Mouse (Mus musculus) neural tube, embryonic 11.5 days (tissue): Measurements from ENCODE around the gene Anxa2. TPM values are rescaled to one million over a fixed set of nuclear protein-coding genes. Genes with fewer than 3 reads are reported as not detected.

Experiments
- ATAC-seq: fragments of 200-750 bp; cut with Nextera tagmentation; 2 replicates; pipeline ENCODE4 v1.8.0; 2017; ENCODE audit warnings: moderate number of reproducible peaks, mild to moderate bottlenecking, moderate TSS enrichment, moderate library complexity; ENCODE audit not compliant: insufficient read depth, low FRiP score, low TSS enrichment
- DNase-seq: peaks from one replicate; pipeline ENCODE4 v3.0.0-alpha.2; 2015; ENCODE audit warnings: low spot score
- H3K27ac ChIP-seq: fragments of 300-500 bp; sonication (generic); 2 replicates; pipeline ENCODE4 v1.5.1; 2014; ENCODE audit warnings: low read depth, mild to moderate bottlenecking, low read length
- H3K27me3 ChIP-seq: fragments of 300-500 bp; sonication (generic); 2 replicates; pipeline ENCODE4 v1.6.1; 2014; ENCODE audit warnings: mild to moderate bottlenecking, low read length, mixed read lengths; ENCODE audit not compliant: control insufficient read depth, insufficient read depth
- H3K36me3 ChIP-seq: fragments of 300-500 bp; sonication (generic); 2 replicates; pipeline ENCODE4 v1.6.1; 2014; ENCODE audit warnings: mild to moderate bottlenecking, low read length, moderate library complexity, mixed read lengths; ENCODE audit not compliant: control insufficient read depth, insufficient read depth
- H3K4me1 ChIP-seq: fragments of 300-500 bp; sonication (generic); 2 replicates; pipeline ENCODE4 v1.6.1; 2014; ENCODE audit warnings: low read length, mixed read lengths; ENCODE audit not compliant: control insufficient read depth, insufficient read depth
- H3K4me2 ChIP-seq: fragments of 300-500 bp; sonication (generic); 2 replicates; pipeline ENCODE4 v1.6.1; 2014; ENCODE audit warnings: low read depth, mild to moderate bottlenecking, moderate library complexity
- H3K4me3 ChIP-seq: fragments of 300-500 bp; sonication (generic); 2 replicates; pipeline ENCODE4 v1.5.1; 2014; ENCODE audit warnings: low read depth, low read length
- H3K9ac ChIP-seq: fragments of 300-500 bp; sonication (generic); 2 replicates; pipeline ENCODE4 v1.6.1; 2014; ENCODE audit warnings: mild to moderate bottlenecking, low read length
- H3K9me3 ChIP-seq: fragments of 300-500 bp; sonication (generic); 2 replicates; pipeline ENCODE4 v1.6.1; 2016; ENCODE audit warnings: low read length; ENCODE audit not compliant: control insufficient read depth
- WGBS: fragments of 180-500 bp; shearing (Covaris S2); extraction: QIAGEN DNeasy Blood & Tissue Kit; methylation state at CpG from one replicate; pipeline ENCODE4 v1.1.7; 2014; 5-methylcytosine and 5-hydroxymethylcytosine counted together
- polyA plus RNA-seq: library from polyadenylated mRNA; unstranded; fragments of >200 nt; fragmentation: Nextera tagmentation; extraction: Ambion mirVana; gene quantifications from 2 replicates; pipeline ENCODE4 v1.2.1, GENCODE M21; 2014

Gene Anxa2
- polyA plus RNA-seq, 1 experiment from 2014 or later, result 167 TPM

DNA sequence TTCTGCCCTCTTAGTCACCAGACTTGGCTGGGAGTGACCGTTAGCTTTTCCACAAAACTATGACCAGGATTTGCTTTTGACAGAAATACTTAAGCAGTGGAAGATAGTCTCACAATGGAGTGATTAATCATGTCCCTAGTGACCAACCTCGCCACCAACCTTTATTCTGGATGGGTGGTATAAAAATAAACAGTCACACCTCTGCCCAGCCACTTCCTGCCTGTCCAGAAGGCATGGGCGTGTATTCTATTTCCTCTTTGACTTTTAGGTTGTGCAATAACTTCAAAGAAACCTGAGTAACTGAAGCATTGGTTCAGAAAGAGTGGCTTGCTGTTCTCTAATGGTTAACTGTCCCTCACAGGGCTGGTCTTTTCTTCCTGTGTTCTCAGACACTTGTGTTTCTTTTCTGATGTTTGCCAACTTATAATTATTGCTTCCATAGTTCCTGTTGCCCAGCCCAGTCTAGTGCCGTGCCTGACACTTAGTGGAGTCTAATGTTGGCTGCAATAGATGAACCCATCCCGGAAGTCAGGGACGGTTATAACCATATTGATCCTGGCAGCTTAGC is 10.9 kb upstream of the Anxa2 start:
- Histone ChIP-seq H3K4me1 (no peaks in the 10 kb centered on the region), H3K27ac (no peak overlapping the region), H3K9ac (no peak overlapping the region), H3K27me3 (no peaks in the 10 kb centered on the region), H3K36me3 (no peaks in the 10 kb centered on the region), H3K4me2 (no peak overlapping the region), H3K4me3 (no peak overlapping the region), H3K9me3 (no peaks in the 10 kb centered on the region)
- no peak for ATAC-seq
- no peak for DNase-seq
- WGBS, result 75% methylated on average over 6 of the region's 6 CpGs

DNA sequence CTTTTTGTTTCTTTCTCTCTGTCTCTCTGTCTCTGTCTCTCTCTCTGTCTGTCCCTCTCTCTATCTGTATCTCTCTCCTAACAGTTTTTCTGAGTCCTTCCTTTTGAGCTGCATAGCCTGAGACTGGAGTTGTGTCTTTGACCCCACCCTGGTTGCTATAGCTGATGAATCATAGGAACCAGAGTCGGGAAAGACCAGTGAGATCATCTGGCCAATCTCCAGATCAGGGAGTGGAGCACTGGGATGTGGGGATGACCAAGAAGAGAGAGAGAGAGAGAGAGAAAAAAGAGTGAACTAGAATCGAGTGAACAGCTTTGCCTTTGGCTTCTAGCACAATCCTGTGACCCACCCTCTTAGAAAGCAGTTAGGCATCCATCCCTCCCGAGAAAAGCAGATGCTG is 10.2 kb upstream of the Anxa2 start:
- no peaks in the 10 kb centered on the region for H3K27me3 ChIP-seq
- ATAC-seq (no peak), DNase-seq (no peak)
- H3K4me3 ChIP-seq, result no peak overlapping the region
- no peak overlapping the region for H3K4me2 ChIP-seq
- no peaks in the 10 kb centered on the region for H3K9me3 ChIP-seq
- H3K36me3 ChIP-seq, result no peaks in the 10 kb centered on the region
- no peak overlapping the region for H3K9ac ChIP-seq
- WGBS, result 79% methylated on average over 3 of the region's 3 CpGs
- H3K4me1 ChIP-seq, result no peaks in the 10 kb centered on the region
- no peak overlapping the region for H3K27ac ChIP-seq

GRCm38 (mm10) chr9:69448801-69449200 is 4.6 kb upstream of the Anxa2 start:
- Histone ChIP-seq H3K9ac (no peak overlapping the region), H3K27me3 (peaks cover 6% of the 10 kb centered on the region; the same call in 1 of the 2 replicates), H3K4me3 (no peak overlapping the region), H3K27ac (no peak overlapping the region), H3K9me3 (no peaks in the 10 kb centered on the region), H3K4me1 (peaks cover 4% of the 10 kb centered on the region; the same call in 1 of the 2 replicates), H3K4me2 (no peak overlapping the region), H3K36me3 (no peaks in the 10 kb centered on the region)
- WGBS, result 62% methylated on average over 3 of the region's 3 CpGs
- DNase-seq (no peak), ATAC-seq (no peak)

- ATAC-seq, result no peak
Measured at GRCm38 (mm10) chr9:69450636-69451035, 2.8 kb upstream of the Anxa2 start.

GRCm38 (mm10) chr9:69451886-69452810 is 1.3 kb upstream of the Anxa2 start:
- Histone ChIP-seq H3K9me3 (no peaks in the 10 kb centered on the region), H3K4me1 (peaks cover 8% of the 10 kb centered on the region; the same call in 1 of the 2 replicates), H3K9ac (no peak overlapping the region), H3K4me2 (no peak overlapping the region), H3K27me3 (peaks cover 11% of the 10 kb centered on the region), H3K27ac (no peak overlapping the region), H3K36me3 (no peaks in the 10 kb centered on the region), H3K4me3 (no peak overlapping the region)
- DNase-seq (no peak), ATAC-seq (no peak)
- WGBS, result 90% methylated on average over 10 of the region's 10 CpGs

More at GRCm38 (mm10) chr9:69450636-69451035, 2.8 kb upstream of the Anxa2 start:
- DNase-seq, result no peak
- peaks cover 11% of the 10 kb centered on the region for H3K27me3 ChIP-seq
- peaks cover 8% of the 10 kb centered on the region; the same call in 1 of the 2 replicates for H3K4me1 ChIP-seq
- no peak overlapping the region for H3K4me2 ChIP-seq
- H3K9ac ChIP-seq, result no peak overlapping the region
- 86% methylated on average over 9 of the region's 9 CpGs for WGBS
- H3K27ac ChIP-seq, result no peak overlapping the region
- H3K4me3 ChIP-seq, result no peak overlapping the region
- no peaks in the 10 kb centered on the region for H3K36me3 ChIP-seq
- no peaks in the 10 kb centered on the region for H3K9me3 ChIP-seq

- Histone ChIP-seq H3K27ac (0 out of 2 replicates have a peak overlapping the region, but pooled peaks have one; percentile 41), H3K36me3 (no peaks in the 10 kb centered on the region), H3K4me2 (peak overlapping the region; percentile 52), H3K4me3 (peak overlapping the region; percentile 44), H3K9ac (peak overlapping the region; percentile 51), H3K27me3 (peaks cover 11% of the 10 kb centered on the region), H3K9me3 (no peaks in the 10 kb centered on the region), H3K4me1 (peaks cover 11% of the 10 kb centered on the region; the same call in 1 of the 2 replicates)
- ATAC-seq (no peak), DNase-seq (peak; percentile 39)
- WGBS, result 7% methylated on average over 32 of the region's 32 CpGs
Measured at GRCm38 (mm10) chr9:69453901-69454666, 664 bp downstream of the Anxa2 start.

DNA sequence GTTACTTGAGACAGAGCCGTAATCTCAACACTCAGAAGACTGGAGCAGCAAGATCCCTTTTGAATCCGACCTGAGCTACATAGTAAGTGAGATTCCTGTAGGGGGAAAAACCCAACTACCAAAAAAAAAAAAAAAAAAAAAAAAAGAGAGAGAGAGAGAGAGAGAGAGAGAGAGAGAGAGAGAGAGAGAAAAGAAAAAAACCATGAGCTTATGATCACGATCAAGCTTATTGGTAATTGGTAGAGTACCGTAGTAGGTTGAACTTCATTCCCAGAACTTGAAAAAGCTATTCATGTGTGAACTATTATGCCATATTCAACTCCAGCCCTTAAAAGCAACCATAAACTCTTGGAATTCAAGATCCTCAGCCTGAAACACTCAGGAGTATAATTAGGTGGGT is 1.3 kb downstream of the Anxa2 start:
- Histone ChIP-seq H3K27me3 (peaks cover 11% of the 10 kb centered on the region), H3K4me3 (no peak overlapping the region), H3K27ac (no peak overlapping the region), H3K9me3 (no peaks in the 10 kb centered on the region), H3K4me1 (peaks cover 12% of the 10 kb centered on the region; the same call in 1 of the 2 replicates), H3K4me2 (peak overlapping the region; percentile 52; the same call in 1 of the 2 replicates), H3K36me3 (no peaks in the 10 kb centered on the region), H3K9ac (no peak overlapping the region)
- 59% methylated on average over 4 of the region's 4 CpGs for WGBS
- DNase-seq (no peak), ATAC-seq (no peak)

DNA sequence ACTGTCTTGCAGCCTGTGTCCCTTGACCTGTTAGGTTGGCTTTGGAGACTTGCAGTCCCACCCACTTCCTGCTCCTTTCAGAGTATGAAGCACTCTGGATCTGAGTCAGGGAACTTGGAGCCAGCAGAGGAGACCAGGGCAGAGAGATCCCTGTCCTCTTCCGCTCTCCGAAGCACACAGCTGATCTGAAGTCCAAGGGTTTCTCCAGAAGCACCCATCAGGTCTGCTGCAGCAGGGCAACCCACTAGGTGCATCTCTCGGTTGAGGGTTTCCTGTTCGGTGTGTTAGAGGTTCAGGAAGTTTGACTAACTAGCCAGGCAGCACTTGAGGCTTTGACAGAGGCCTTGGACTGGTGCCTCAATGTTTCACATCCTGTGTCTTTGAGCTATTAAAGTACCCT is 2.0 kb downstream of the Anxa2 start:
- DNase-seq (no peak), ATAC-seq (no peak)
- WGBS, result 75% methylated on average over 4 of the region's 4 CpGs
- Histone ChIP-seq H3K4me3 (no peak overlapping the region), H3K27me3 (peaks cover 11% of the 10 kb centered on the region), H3K9ac (no peak overlapping the region), H3K9me3 (no peaks in the 10 kb centered on the region), H3K4me2 (0 out of 2 replicates have a peak overlapping the region, but pooled peaks have one; percentile 5), H3K27ac (no peak overlapping the region), H3K36me3 (no peaks in the 10 kb centered on the region), H3K4me1 (peaks cover 12% of the 10 kb centered on the region; the same call in 1 of the 2 replicates)
